Mouse (Mus musculus) embryonic fibroblast, embryonic 13.5 days (primary cell): ENCODE measurements at regions not wholly inside any gene's neighbourhood (a gene's known extent, or its start where the extent isn't known, plus 50 kb on each side); places are given as distances from the start of the nearest gene placed in this dataset.
"Not testable (repeated sequence)": the region's sequence is repeated elsewhere in the genome, so short reads cannot be mapped to it uniquely, and the experiment has no call there.

Source experiments
- CTCF ChIP-seq: IDR thresholded peaks from 2 replicates; pipeline ENCODE4 v1.5.1; 2011; ENCODE audit warnings: mild to moderate bottlenecking, control low read depth, low read length, moderate library complexity, borderline replicate concordance; ENCODE audit not compliant: insufficient read depth
- POLR2A ChIP-seq: IDR thresholded peaks from 2 replicates; pipeline ENCODE4 v1.6.1; 2011; ENCODE audit warnings: low read depth, mild to moderate bottlenecking, control low read depth, low read length, moderate library complexity

DNA sequence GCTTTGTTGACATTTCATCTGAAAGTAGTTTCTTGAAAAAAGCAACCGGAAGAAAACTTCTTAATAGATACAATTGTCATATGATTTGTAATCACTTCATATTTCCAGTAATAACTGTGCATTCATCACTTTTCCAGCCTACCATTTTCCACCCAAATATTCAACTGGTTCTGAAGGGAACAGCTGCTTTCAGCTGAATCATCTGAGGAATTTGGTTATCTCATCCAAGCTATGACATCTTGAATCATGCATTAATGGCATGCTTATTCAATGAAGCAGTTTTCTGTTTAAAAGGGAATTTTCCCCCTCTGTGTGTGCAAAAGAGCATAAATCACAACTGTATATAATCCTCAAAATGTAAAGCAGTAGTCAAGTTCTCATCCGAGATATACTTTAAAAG, 97.2 kb upstream of the Cdk6 start:
- not testable (repeated sequence) for TF ChIP-seq CTCF, POLR2A
